Comparison of ENCODE assay signal across 24 mouse cellular contexts in the genomic region with DNA sequence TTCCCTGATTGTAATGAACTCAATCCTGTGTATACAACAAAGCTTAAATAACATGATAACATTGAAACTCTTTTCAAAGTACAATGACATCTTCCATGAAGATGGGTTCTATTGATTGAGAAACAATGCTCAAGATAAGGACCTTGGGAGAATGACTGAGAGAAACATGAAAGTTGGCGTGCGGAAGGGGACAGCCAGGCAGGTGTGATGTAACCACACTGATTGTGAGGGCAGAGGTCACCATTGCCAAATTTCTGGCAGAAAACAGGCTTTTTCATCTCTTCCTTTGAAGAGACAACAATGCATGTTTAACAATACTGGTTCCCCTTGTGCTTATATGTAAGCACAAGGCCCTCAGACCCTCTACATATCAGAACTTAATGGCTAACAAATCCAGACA. TPM values are rescaled to one million over a fixed set of nuclear protein-coding genes. Genes with fewer than 3 reads are reported as not detected.
"Had no signal": no experiment of that assay in that cellular context is flagged by ENCODE, and none has a peak within 500 bp of the region (broad histone marks: within the 10 kb centered on the region; RNA-seq: fewer than 3 reads in every experiment).

No protein-coding gene starts in this region.

- DNase-seq: retina, postnatal 1 day; right cerebral cortex, adult 18-20 months; right cerebral cortex, postnatal 14 days; right cerebral cortex, postnatal 25 days; right cerebral cortex, postnatal 4 days; spleen, adult 18-20 months; thymus, adult 18-20 months; thymus, adult 2 months; thymus, postnatal 14 days; thymus, postnatal 25 days; thymus, postnatal 36 days; thymus, postnatal 4 days had no signal

- H3K27ac ChIP-seq: neural tube, embryonic 13.5 days; neural tube, embryonic 15.5 days; stomach, embryonic 15.5 days; stomach, postnatal 0 days had no signal

- H3K4me1 ChIP-seq: neural tube, embryonic 13.5 days; neural tube, embryonic 15.5 days; stomach, embryonic 15.5 days had no signal

- H3K9me3 ChIP-seq: neural tube, embryonic 13.5 days; neural tube, embryonic 15.5 days; stomach, embryonic 15.5 days had no signal

- H3K4me2 ChIP-seq: neural tube, embryonic 13.5 days; neural tube, embryonic 15.5 days; stomach, embryonic 15.5 days had no signal

- H3K36me3 ChIP-seq: neural tube, embryonic 13.5 days; neural tube, embryonic 15.5 days; stomach, embryonic 15.5 days had no signal

- H3K4me3 ChIP-seq: neural tube, embryonic 13.5 days; neural tube, embryonic 15.5 days; stomach, embryonic 15.5 days had no signal

- H3K9ac ChIP-seq: neural tube, embryonic 13.5 days; neural tube, embryonic 15.5 days; stomach, embryonic 15.5 days had no signal

- H3K27me3 ChIP-seq: neural tube, embryonic 13.5 days; neural tube, embryonic 15.5 days; stomach, embryonic 15.5 days had no signal

RNA-seq across cellular contexts. Expression of a gene that starts 13.3 kb away (rescaled TPM):
- polyA plus RNA-seq: neural tube, embryonic 13.5 days; neural tube, embryonic 14.5 days; stomach, embryonic 14.5 days; stomach, postnatal 0 days; testis, adult 2 months; thymus, postnatal 0 days had no signal

RNA-seq across cellular contexts. Expression of a gene that starts 34.3 kb away (rescaled TPM):
- polyA plus RNA-seq: neural tube, embryonic 13.5 days; neural tube, embryonic 14.5 days; stomach, embryonic 14.5 days; stomach, postnatal 0 days had no signal

RNA-seq across cellular contexts. Expression of a gene that starts 43.7 kb away (rescaled TPM):
- total RNA-seq: neutrophil, adult 5-6 weeks had no signal
- polyA plus RNA-seq: neural tube, embryonic 13.5 days; neural tube, embryonic 14.5 days; neural tube, embryonic 15.5 days; small intestine, adult 2 months; spleen, adult 2 months; stomach, embryonic 14.5 days; stomach, embryonic 15.5 days; stomach, embryonic 16.5 days; stomach, postnatal 0 days; thymus, postnatal 0 days had no signal
